Mouse (Mus musculus) cerebellum, postnatal 36 days (tissue): ENCODE measurements around the gene Sfswap.
A peak's percentile ranks its signal among the peaks of the same experiment; 100 is the strongest.

Experiments used
- DNase-seq, 2 experiments: peaks; one replicate each; pipeline ENCODE4 v3.0.0; 2021 to 2022; ENCODE audit warnings: mixed read lengths in 2 of 2

Gene Sfswap

GRCm38 (mm10) chr5:129533731-129534130, 32.7 kb downstream of the Sfswap start:
- DNase-seq: no peak

GRCm38 (mm10) chr5:129534500-129534899, 33.5 kb downstream of the Sfswap start:
- peak; percentile 25 to 37 for DNase-seq

GRCm38 (mm10) chr5:129535021-129535420, 34.0 kb downstream of the Sfswap start:
- no peak for DNase-seq

GRCm38 (mm10) chr5:129535431-129535830, 34.4 kb downstream of the Sfswap start:
- no peak for DNase-seq

- DNase-seq: no peak
These were observed 37.8 kb downstream of the Sfswap start for GRCm38 (mm10) chr5:129538826-129539225.

GRCm38 (mm10) chr5:129542236-129542635, 41.2 kb downstream of the Sfswap start:
- DNase-seq: no peak

- no peak for DNase-seq
These were observed 44.8 kb downstream of the Sfswap start for GRCm38 (mm10) chr5:129545787-129546186.

- no peak for DNase-seq
These were observed 48.7 kb downstream of the Sfswap start for GRCm38 (mm10) chr5:129549716-129550115.

GRCm38 (mm10) chr5:129550790-129551189, 49.8 kb downstream of the Sfswap start:
- no peak for DNase-seq

GRCm38 (mm10) chr5:129551991-129552390, 51.0 kb downstream of the Sfswap start:
- no peak for DNase-seq

GRCm38 (mm10) chr5:129553642-129554041, 52.6 kb downstream of the Sfswap start:
- no peak for DNase-seq

- DNase-seq: no peak
These were observed 57.6 kb downstream of the Sfswap start for GRCm38 (mm10) chr5:129558591-129558990.

- DNase-seq: no peak
These were observed 58.3 kb downstream of the Sfswap start for GRCm38 (mm10) chr5:129559283-129559682.

- DNase-seq: peak; percentile 21 to 25
These were observed 61.3 kb downstream of the Sfswap start for GRCm38 (mm10) chr5:129562342-129562741.

GRCm38 (mm10) chr5:129568596-129568995, 67.6 kb downstream of the Sfswap start:
- no peak for DNase-seq

GRCm38 (mm10) chr5:129578201-129578600, 77.2 kb downstream of the Sfswap start:
- no peak for DNase-seq

- no peak for DNase-seq
These were observed 79.0 kb downstream of the Sfswap start for GRCm38 (mm10) chr5:129580046-129580445.

GRCm38 (mm10) chr5:129580572-129580971, 79.6 kb downstream of the Sfswap start:
- DNase-seq: no peak

GRCm38 (mm10) chr5:129581015-129581414, 80.0 kb downstream of the Sfswap start:
- no peak for DNase-seq

- DNase-seq: no peak
These were observed 82.3 kb downstream of the Sfswap start for GRCm38 (mm10) chr5:129583331-129583730.

- DNase-seq: peak; percentile 90 to 93
These were observed 83.0 kb downstream of the Sfswap start, which contains the start of gene Mmp17 for GRCm38 (mm10) chr5:129583761-129584582. TSS of gene Mmp17 (plus strand) at chr5:129584169.

- peak; percentile 59 to 61 for DNase-seq
These were observed 83.8 kb downstream of the Sfswap start for GRCm38 (mm10) chr5:129584583-129585541.

- peak; percentile 88 to 91 for DNase-seq
These were observed 85.0 kb downstream of the Sfswap start for GRCm38 (mm10) chr5:129586016-129586415.
